Mouse (Mus musculus): ENCODE measurements around the gene Dgcr6. TPM values are rescaled to one million over a fixed set of nuclear protein-coding genes. Genes with fewer than 3 reads are reported as not detected.

Gene Dgcr6
- polyA plus RNA-seq, 1 experiment = 102 TPM

DNA sequence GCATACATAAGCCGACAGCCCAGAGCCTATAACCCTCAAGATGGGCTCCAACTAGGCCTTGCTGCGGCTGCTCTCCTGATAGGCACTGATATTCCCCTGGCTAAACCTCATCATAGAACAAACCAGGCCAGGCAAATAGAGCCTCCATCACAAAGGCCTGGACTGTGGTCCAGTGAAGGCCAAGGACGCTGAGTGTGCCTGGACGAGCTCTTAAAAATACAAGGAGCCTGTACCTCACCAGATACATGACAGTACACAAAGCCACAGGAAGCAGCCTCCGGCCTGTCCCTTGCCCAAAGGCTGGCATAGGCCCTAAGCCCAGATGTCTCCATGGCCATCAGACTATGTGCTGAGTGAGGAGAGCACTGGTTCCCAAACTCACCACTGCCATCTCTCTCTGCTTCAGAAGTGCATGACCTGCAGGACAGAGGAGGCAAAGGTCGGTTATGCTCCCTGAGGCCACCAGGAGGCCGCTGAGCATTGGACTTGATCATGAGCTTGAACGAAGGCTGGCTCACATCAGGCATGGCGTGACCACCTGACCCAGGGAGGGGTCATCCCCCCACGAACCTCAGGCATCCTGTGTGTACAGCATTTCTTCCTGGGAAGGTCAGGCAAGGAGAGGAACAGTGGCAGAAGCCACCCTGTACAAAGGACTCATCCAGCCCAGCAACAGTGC, 28.6 kb downstream of the Dgcr6 start:
- no peak for DNase-seq
- 86% methylated on average over 10 of the region's 10 CpGs for WGBS
- Histone ChIP-seq H3K27ac (ENCODE audit: insufficient read depth, low read length) (no peak overlapping the region), H3K4me3 (replicated peaks; ENCODE audit: insufficient read depth, low read depth, low read length) (no peak overlapping the region), H3K4me1 (ENCODE audit: control insufficient read depth, insufficient read depth, low read length) (peaks cover 9% of the 10 kb centered on the region), H3K27me3 (ENCODE audit: control insufficient read depth, insufficient read depth, low read length) (no peaks in the 10 kb centered on the region)
- TF ChIP-seq CTCF (IDR thresholded peaks at IDR 0.05; ENCODE audit: borderline replicate concordance, insufficient read depth, low read depth, low read length) (no peak; the same call in 1 of the 2 replicates), POLR2A (IDR thresholded peaks at IDR 0.05; ENCODE audit: borderline replicate concordance, insufficient read depth, low read length) (no peak)

GRCm38 (mm10) chr16:18082291-18082690, 29.6 kb downstream of the Dgcr6 start:
- TF ChIP-seq CTCF (IDR thresholded peaks at IDR 0.05; ENCODE audit: borderline replicate concordance, insufficient read depth, low read depth, low read length) = no peak
- no peak for TF ChIP-seq POLR2A (IDR thresholded peaks at IDR 0.05; ENCODE audit: borderline replicate concordance, insufficient read depth, low read length)
- H3K4me3 ChIP-seq (replicated peaks; ENCODE audit: insufficient read depth, low read depth, low read length) = no peak overlapping the region
- H3K27me3 ChIP-seq (ENCODE audit: control insufficient read depth, insufficient read depth, low read length) = no peaks in the 10 kb centered on the region
- WGBS = 96% methylated on average over 1 of the region's 1 CpGs
- DNase-seq = no peak
- H3K4me1 ChIP-seq (ENCODE audit: control insufficient read depth, insufficient read depth, low read length) = peaks cover 9% of the 10 kb centered on the region
- no peak overlapping the region for H3K27ac ChIP-seq (ENCODE audit: insufficient read depth, low read length)

- no peaks in the 10 kb centered on the region for H3K27me3 ChIP-seq (ENCODE audit: control insufficient read depth, insufficient read depth, low read length)
- peaks cover 14% of the 10 kb centered on the region for H3K4me1 ChIP-seq (ENCODE audit: control insufficient read depth, insufficient read depth, low read length)
- H3K27ac ChIP-seq (ENCODE audit: insufficient read depth, low read length) = no peak overlapping the region; the same call in 1 of the 2 replicates
- WGBS = 45% methylated on average over 18 of the region's 18 CpGs
- H3K4me3 ChIP-seq (replicated peaks; ENCODE audit: insufficient read depth, low read depth, low read length) = no peak overlapping the region
- DNase-seq = peak; percentile 56 to 71
- TF ChIP-seq POLR2A (IDR thresholded peaks at IDR 0.05; ENCODE audit: borderline replicate concordance, insufficient read depth, low read length) = no peak
- TF ChIP-seq CTCF (IDR thresholded peaks at IDR 0.05; ENCODE audit: borderline replicate concordance, insufficient read depth, low read depth, low read length) = no peak
These were observed 30.7 kb downstream of the Dgcr6 start for GRCm38 (mm10) chr16:18083231-18083951.

DNA sequence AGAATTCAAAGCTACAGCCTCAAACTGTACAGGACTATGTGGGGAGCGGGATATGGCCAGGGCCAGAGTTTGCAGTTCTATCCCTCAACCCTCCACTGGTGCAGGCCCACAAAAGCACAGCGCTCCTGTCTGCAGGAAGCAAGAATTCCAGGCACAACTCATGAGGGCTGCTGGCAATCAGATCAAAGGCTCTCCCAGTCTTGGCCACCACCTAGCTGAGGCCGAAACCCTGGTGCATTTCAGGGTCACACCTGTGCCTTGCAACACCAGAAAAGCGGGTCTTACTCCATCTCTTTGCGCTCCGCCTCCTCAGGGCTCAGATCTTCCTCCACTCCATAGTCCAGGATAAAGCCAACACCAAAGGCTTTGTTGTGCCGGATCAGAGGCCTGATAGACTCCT, 31.6 kb downstream of the Dgcr6 start:
- Histone ChIP-seq H3K4me1 (ENCODE audit: control insufficient read depth, insufficient read depth, low read length) (peaks cover 14% of the 10 kb centered on the region), H3K27ac (ENCODE audit: insufficient read depth, low read length) (no peak overlapping the region), H3K4me3 (replicated peaks; ENCODE audit: insufficient read depth, low read depth, low read length) (no peak overlapping the region), H3K27me3 (ENCODE audit: control insufficient read depth, insufficient read depth, low read length) (no peaks in the 10 kb centered on the region)
- DNase-seq = no peak
- no peak for TF ChIP-seq CTCF (IDR thresholded peaks at IDR 0.05; ENCODE audit: borderline replicate concordance, insufficient read depth, low read depth, low read length)
- no peak for TF ChIP-seq POLR2A (IDR thresholded peaks at IDR 0.05; ENCODE audit: borderline replicate concordance, insufficient read depth, low read length)
- 95% methylated on average over 7 of the region's 7 CpGs for WGBS

- no peak for TF ChIP-seq CTCF (IDR thresholded peaks at IDR 0.05; ENCODE audit: borderline replicate concordance, insufficient read depth, low read depth, low read length)
- no peak for TF ChIP-seq POLR2A (IDR thresholded peaks at IDR 0.05; ENCODE audit: borderline replicate concordance, insufficient read depth, low read length)
- peak in 1 of 2 experiments; percentile 35 for DNase-seq
- Histone ChIP-seq H3K27me3 (ENCODE audit: control insufficient read depth, insufficient read depth, low read length) (no peaks in the 10 kb centered on the region), H3K4me1 (ENCODE audit: control insufficient read depth, insufficient read depth, low read length) (peaks cover 14% of the 10 kb centered on the region), H3K27ac (ENCODE audit: insufficient read depth, low read length) (no peak overlapping the region), H3K4me3 (replicated peaks; ENCODE audit: insufficient read depth, low read depth, low read length) (no peak overlapping the region)
- 64% methylated on average over 5 of the region's 5 CpGs for WGBS
These were observed 34.4 kb downstream of the Dgcr6 start for GRCm38 (mm10) chr16:18087101-18087500.

DNA sequence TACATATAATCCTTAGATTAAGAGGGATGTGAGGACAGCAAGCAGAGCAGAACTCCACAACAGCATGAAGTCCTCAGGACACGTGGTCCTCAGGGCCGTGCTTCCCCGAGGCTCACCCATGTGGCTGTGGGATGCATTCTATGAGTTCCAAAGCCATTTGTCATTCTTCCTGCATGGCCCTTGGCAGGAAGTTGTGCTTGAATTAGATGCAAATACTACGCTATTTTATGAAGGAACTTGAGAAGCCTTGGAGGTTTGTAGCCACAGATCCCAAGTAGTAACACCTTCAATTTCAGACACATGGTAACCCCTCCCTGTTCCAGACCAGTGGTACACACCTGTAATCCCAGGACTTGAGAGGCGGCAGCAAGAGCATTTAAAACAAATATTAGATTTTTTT, 43.7 kb downstream of the Dgcr6 start:
- Histone ChIP-seq H3K27ac (ENCODE audit: insufficient read depth, low read length) (no peak overlapping the region), H3K4me3 (replicated peaks; ENCODE audit: insufficient read depth, low read depth, low read length) (no peak overlapping the region), H3K27me3 (ENCODE audit: control insufficient read depth, insufficient read depth, low read length) (no peaks in the 10 kb centered on the region), H3K4me1 (ENCODE audit: control insufficient read depth, insufficient read depth, low read length) (no peaks in the 10 kb centered on the region)
- no peak for TF ChIP-seq POLR2A (IDR thresholded peaks at IDR 0.05; ENCODE audit: borderline replicate concordance, insufficient read depth, low read length)
- TF ChIP-seq CTCF (IDR thresholded peaks at IDR 0.05; ENCODE audit: borderline replicate concordance, insufficient read depth, low read depth, low read length) = no peak
- DNase-seq = no peak
- 49% methylated on average over 5 of the region's 5 CpGs for WGBS

GRCm38 (mm10) chr16:18102816-18103215, 50.2 kb downstream of the Dgcr6 start:
- no peak overlapping the region for H3K27ac ChIP-seq (ENCODE audit: insufficient read depth, low read length)
- no peak overlapping the region for H3K4me3 ChIP-seq (replicated peaks; ENCODE audit: insufficient read depth, low read depth, low read length)
- H3K27me3 ChIP-seq (ENCODE audit: control insufficient read depth, insufficient read depth, low read length) = no peaks in the 10 kb centered on the region
- WGBS = 84% methylated on average over 4 of the region's 4 CpGs
- TF ChIP-seq POLR2A (IDR thresholded peaks at IDR 0.05; ENCODE audit: borderline replicate concordance, insufficient read depth, low read length) = no peak
- peaks cover 10% of the 10 kb centered on the region for H3K4me1 ChIP-seq (ENCODE audit: control insufficient read depth, insufficient read depth, low read length)
- no peak for DNase-seq

GRCm38 (mm10) chr16:18103366-18103765, 50.7 kb downstream of the Dgcr6 start:
- Histone ChIP-seq H3K4me1 (ENCODE audit: control insufficient read depth, insufficient read depth, low read length) (peaks cover 10% of the 10 kb centered on the region), H3K27ac (ENCODE audit: insufficient read depth, low read length) (no peak overlapping the region), H3K27me3 (ENCODE audit: control insufficient read depth, insufficient read depth, low read length) (no peaks in the 10 kb centered on the region), H3K4me3 (replicated peaks; ENCODE audit: insufficient read depth, low read depth, low read length) (no peak overlapping the region)
- TF ChIP-seq POLR2A (IDR thresholded peaks at IDR 0.05; ENCODE audit: borderline replicate concordance, insufficient read depth, low read length) = no peak
- TF ChIP-seq CTCF (IDR thresholded peaks at IDR 0.05; ENCODE audit: borderline replicate concordance, insufficient read depth, low read depth, low read length) = no peak
- WGBS = 93% methylated on average over 1 of the region's 1 CpGs
- DNase-seq = no peak
